Mouse (Mus musculus): ENCODE measurements around the gene Rab37. TPM values are rescaled to one million over a fixed set of nuclear protein-coding genes. Genes with fewer than 3 reads are reported as not detected.
A peak's percentile ranks its signal among the peaks of the same experiment; 100 is the strongest.

The Rab37 gene
- polyA plus RNA-seq, 1 experiment from 2014 or later = 1.3 TPM

DNA sequence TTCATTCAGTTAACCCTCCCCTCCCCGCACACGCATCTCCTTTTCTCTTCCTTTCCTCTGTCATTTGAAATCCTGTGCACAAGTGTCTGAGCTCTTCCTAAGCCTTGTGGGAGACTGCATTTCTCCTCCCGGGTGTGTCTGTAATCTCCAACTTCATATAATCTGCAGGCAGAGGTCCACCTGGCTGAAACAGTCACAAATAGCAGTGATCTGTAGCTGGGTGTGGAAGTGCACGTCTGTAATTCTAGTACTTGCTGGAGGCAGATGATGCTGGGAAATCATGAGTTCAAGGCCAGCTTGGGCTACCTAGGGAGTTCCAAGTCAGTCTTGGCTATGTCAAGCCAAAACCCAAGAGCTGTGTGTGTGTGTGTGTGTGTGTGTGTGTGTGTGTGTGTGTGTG is 909 bp downstream of the Rab37 start:
- no peak overlapping the region for H3K4me3 ChIP-seq (ENCODE audit: low read depth, low read length)
- no peak for ATAC-seq (ENCODE audit: insufficient number of reproducible peaks, insufficient read depth, low FRiP score, low read depth)
- no peak overlapping the region for H3K4me2 ChIP-seq (replicated peaks; ENCODE audit: low read depth, low read length)
- no peak overlapping the region for H3K27ac ChIP-seq (ENCODE audit: low read length)
- no peaks in the 10 kb centered on the region for H3K27me3 ChIP-seq (ENCODE audit: control insufficient read depth, insufficient read depth, low read length)
- H3K9ac ChIP-seq (replicated peaks; ENCODE audit: low read depth, low read length) = no peak overlapping the region
- H3K36me3 ChIP-seq (ENCODE audit: control insufficient read depth, insufficient read depth, low read length) = no peaks in the 10 kb centered on the region
- H3K9me3 ChIP-seq (ENCODE audit: control insufficient read depth, low read depth, low read length) = peaks cover 4% of the 10 kb centered on the region; the same call in 1 of the 2 replicates
- WGBS = 20% methylated on average over 4 of the region's 4 CpGs
- H3K4me1 ChIP-seq (ENCODE audit: control insufficient read depth, insufficient read depth, low read length) = no peaks in the 10 kb centered on the region

DNA sequence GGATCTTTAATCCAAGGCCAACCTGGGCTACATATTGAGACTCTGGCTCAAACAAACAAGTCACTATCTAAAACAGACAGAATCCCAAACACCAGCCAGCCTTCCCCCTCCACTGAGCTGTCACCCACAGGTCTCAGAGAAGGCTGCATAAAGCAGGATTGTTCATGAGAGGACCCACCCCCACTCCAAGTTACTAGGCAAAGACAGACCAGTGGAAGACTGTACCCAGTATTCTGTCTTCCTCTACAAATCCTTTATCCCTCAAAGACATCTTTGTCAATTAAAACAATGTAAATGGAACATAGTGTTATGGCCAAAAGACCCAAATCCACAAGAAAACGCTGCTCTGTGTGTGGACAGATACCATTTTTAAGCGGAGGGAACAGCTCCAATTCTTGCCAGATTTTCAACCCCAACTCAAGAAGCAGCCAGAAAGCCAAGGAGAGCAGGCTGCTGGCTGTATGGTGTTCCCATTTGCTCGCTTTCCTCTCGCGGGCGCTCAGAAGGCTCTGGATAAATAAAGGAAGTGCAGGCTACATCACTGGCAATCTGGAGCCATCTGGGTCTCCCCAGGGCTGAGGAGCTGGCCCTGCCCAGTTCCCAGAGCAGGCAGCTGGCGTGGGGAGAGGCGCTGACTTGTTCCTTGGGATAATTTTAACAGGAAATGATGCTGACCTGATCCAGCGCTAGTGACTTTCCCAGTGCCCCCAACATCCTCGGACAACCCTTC is 7.1 kb downstream of the Rab37 start:
- peaks cover 4% of the 10 kb centered on the region; the same call in 1 of the 2 replicates for H3K4me1 ChIP-seq (ENCODE audit: control insufficient read depth, insufficient read depth, low read length)
- H3K27ac ChIP-seq (ENCODE audit: low read length) = peak overlapping the region; percentile 4; the same call in 1 of the 2 replicates
- H3K9me3 ChIP-seq (ENCODE audit: control insufficient read depth, low read depth, low read length) = peaks cover 2% of the 10 kb centered on the region; the same call in 1 of the 2 replicates
- ATAC-seq (ENCODE audit: insufficient number of reproducible peaks, insufficient read depth, low FRiP score, low read depth) = no peak; the same call in 1 of the 2 replicates
- H3K9ac ChIP-seq (replicated peaks; ENCODE audit: low read depth, low read length) = no peak overlapping the region
- H3K4me2 ChIP-seq (replicated peaks; ENCODE audit: low read depth, low read length) = no peak overlapping the region
- no peaks in the 10 kb centered on the region for H3K36me3 ChIP-seq (ENCODE audit: control insufficient read depth, insufficient read depth, low read length)
- H3K4me3 ChIP-seq (ENCODE audit: low read depth, low read length) = no peak overlapping the region
- H3K27me3 ChIP-seq (ENCODE audit: control insufficient read depth, insufficient read depth, low read length) = no peaks in the 10 kb centered on the region
- 45% methylated on average over 10 of the region's 10 CpGs for WGBS

- ATAC-seq (ENCODE audit: insufficient number of reproducible peaks, insufficient read depth, low FRiP score, low read depth) = no peak
- no peak overlapping the region for H3K4me3 ChIP-seq (ENCODE audit: low read depth, low read length)
- no peak overlapping the region for H3K4me2 ChIP-seq (replicated peaks; ENCODE audit: low read depth, low read length)
- peaks cover 4% of the 10 kb centered on the region; the same call in 1 of the 2 replicates for H3K4me1 ChIP-seq (ENCODE audit: control insufficient read depth, insufficient read depth, low read length)
- H3K9me3 ChIP-seq (ENCODE audit: control insufficient read depth, low read depth, low read length) = no peaks in the 10 kb centered on the region
- H3K36me3 ChIP-seq (ENCODE audit: control insufficient read depth, insufficient read depth, low read length) = no peaks in the 10 kb centered on the region
- H3K9ac ChIP-seq (replicated peaks; ENCODE audit: low read depth, low read length) = no peak overlapping the region
- peak overlapping the region; percentile 4; the same call in 1 of the 2 replicates for H3K27ac ChIP-seq (ENCODE audit: low read length)
- WGBS = 29% methylated on average over 16 of the region's 16 CpGs
- H3K27me3 ChIP-seq (ENCODE audit: control insufficient read depth, insufficient read depth, low read length) = no peaks in the 10 kb centered on the region
These were observed 8.1 kb downstream of the Rab37 start for GRCm38 (mm10) chr11:115099241-115099840.

DNA sequence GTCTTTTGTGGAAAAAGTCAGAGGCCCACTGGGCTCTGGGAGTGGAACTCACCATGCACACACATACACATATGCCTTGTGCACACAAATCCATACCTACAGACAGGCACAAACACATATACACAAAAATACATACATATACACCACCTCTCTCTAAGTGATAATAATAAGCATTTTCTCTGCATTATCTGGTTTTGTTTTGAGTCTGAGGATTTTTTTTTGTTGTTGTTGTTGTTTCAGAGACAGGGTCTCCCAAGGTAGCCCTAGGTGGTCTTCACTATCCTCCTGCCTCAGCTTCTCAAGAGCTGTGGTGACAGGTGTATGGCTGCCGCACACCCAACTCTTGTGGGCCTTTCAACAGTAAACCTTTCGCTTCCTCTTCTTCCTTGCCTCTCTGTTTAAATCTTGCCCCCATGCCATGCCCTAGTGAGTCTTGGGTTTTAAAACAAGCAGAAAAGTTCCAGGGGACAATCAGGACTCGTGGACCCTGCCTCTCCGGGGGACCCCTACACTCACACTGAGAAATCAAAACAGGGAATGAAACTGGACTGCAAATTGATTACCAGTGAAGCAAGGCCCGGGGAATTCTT is 8.9 kb downstream of the Rab37 start:
- Histone ChIP-seq H3K4me1 (ENCODE audit: control insufficient read depth, insufficient read depth, low read length) (peaks cover 4% of the 10 kb centered on the region; the same call in 1 of the 2 replicates), H3K9ac (replicated peaks; ENCODE audit: low read depth, low read length) (no peak overlapping the region), H3K36me3 (ENCODE audit: control insufficient read depth, insufficient read depth, low read length) (no peaks in the 10 kb centered on the region), H3K4me3 (ENCODE audit: low read depth, low read length) (no peak overlapping the region), H3K4me2 (replicated peaks; ENCODE audit: low read depth, low read length) (no peak overlapping the region), H3K27me3 (ENCODE audit: control insufficient read depth, insufficient read depth, low read length) (no peaks in the 10 kb centered on the region), H3K27ac (ENCODE audit: low read length) (no peak overlapping the region), H3K9me3 (ENCODE audit: control insufficient read depth, low read depth, low read length) (no peaks in the 10 kb centered on the region)
- no peak for ATAC-seq (ENCODE audit: insufficient number of reproducible peaks, insufficient read depth, low FRiP score, low read depth)
- 83% methylated on average over 5 of the region's 5 CpGs for WGBS

DNA sequence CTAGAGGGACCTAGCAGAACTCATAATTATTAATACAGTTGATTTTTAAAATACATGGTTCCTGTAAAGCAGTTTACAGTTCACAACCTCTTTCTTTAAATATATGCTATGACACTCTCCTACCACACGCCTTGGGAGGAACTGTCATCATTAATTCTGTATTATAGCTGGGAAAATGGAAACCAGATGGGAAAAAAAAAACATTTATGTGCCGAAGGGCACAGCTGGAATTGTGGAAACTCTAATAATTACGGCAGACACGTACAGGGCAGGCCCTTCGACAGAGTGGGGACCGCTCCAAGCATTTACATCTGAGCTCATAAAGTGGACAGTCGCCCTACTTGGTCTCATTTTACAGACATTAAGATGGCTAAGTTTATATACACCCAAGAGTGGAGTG is 9.5 kb downstream of the Rab37 start:
- Histone ChIP-seq H3K4me3 (ENCODE audit: low read depth, low read length) (no peak overlapping the region), H3K4me1 (ENCODE audit: control insufficient read depth, insufficient read depth, low read length) (peaks cover 4% of the 10 kb centered on the region; the same call in 1 of the 2 replicates), H3K9me3 (ENCODE audit: control insufficient read depth, low read depth, low read length) (no peaks in the 10 kb centered on the region), H3K36me3 (ENCODE audit: control insufficient read depth, insufficient read depth, low read length) (no peaks in the 10 kb centered on the region), H3K27me3 (ENCODE audit: control insufficient read depth, insufficient read depth, low read length) (no peaks in the 10 kb centered on the region), H3K9ac (replicated peaks; ENCODE audit: low read depth, low read length) (no peak overlapping the region), H3K27ac (ENCODE audit: low read length) (no peak overlapping the region), H3K4me2 (replicated peaks; ENCODE audit: low read depth, low read length) (no peak overlapping the region)
- no peak for ATAC-seq (ENCODE audit: insufficient number of reproducible peaks, insufficient read depth, low FRiP score, low read depth)
- WGBS = 38% methylated on average over 7 of the region's 7 CpGs

DNA sequence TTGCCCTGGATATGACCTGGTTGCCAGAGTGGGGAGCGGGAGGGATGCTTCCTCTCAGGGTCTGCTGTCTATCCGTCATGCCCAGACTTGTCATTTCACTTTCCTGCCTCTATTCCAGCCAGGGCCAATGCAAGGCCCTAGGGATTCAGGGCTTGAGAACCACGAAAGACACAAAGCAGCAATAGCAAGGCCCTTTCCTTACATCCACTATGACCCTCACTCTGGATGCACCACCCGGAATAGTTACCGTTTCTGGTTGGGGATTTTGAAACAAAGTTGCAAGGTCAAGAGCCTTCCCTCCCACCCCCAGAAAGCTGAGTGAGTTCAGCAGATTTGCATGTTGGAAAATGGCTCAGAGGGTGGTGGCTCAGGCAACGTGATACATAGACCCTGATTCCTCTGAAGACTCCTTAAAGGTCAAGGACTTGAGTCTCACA is 10.4 kb downstream of the Rab37 start:
- ATAC-seq (ENCODE audit: insufficient number of reproducible peaks, insufficient read depth, low FRiP score, low read depth) = no peak
- Histone ChIP-seq H3K4me3 (ENCODE audit: low read depth, low read length) (no peak overlapping the region), H3K9me3 (ENCODE audit: control insufficient read depth, low read depth, low read length) (no peaks in the 10 kb centered on the region), H3K9ac (replicated peaks; ENCODE audit: low read depth, low read length) (no peak overlapping the region), H3K36me3 (ENCODE audit: control insufficient read depth, insufficient read depth, low read length) (no peaks in the 10 kb centered on the region), H3K4me2 (replicated peaks; ENCODE audit: low read depth, low read length) (no peak overlapping the region), H3K27me3 (ENCODE audit: control insufficient read depth, insufficient read depth, low read length) (no peaks in the 10 kb centered on the region), H3K4me1 (ENCODE audit: control insufficient read depth, insufficient read depth, low read length) (peaks cover 4% of the 10 kb centered on the region; the same call in 1 of the 2 replicates), H3K27ac (ENCODE audit: low read length) (no peak overlapping the region)
- WGBS = 27% methylated on average over 6 of the region's 6 CpGs

GRCm38 (mm10) chr11:115102116-115102515 is 10.9 kb downstream of the Rab37 start:
- no peak overlapping the region for H3K9ac ChIP-seq (replicated peaks; ENCODE audit: low read depth, low read length)
- no peak overlapping the region for H3K27ac ChIP-seq (ENCODE audit: low read length)
- WGBS = 90% methylated on average over 9 of the region's 9 CpGs
- no peak overlapping the region for H3K4me3 ChIP-seq (ENCODE audit: low read depth, low read length)
- no peaks in the 10 kb centered on the region for H3K9me3 ChIP-seq (ENCODE audit: control insufficient read depth, low read depth, low read length)
- no peak for ATAC-seq (ENCODE audit: insufficient number of reproducible peaks, insufficient read depth, low FRiP score, low read depth)
- H3K4me2 ChIP-seq (replicated peaks; ENCODE audit: low read depth, low read length) = no peak overlapping the region
- H3K4me1 ChIP-seq (ENCODE audit: control insufficient read depth, insufficient read depth, low read length) = peaks cover 4% of the 10 kb centered on the region; the same call in 1 of the 2 replicates
- H3K27me3 ChIP-seq (ENCODE audit: control insufficient read depth, insufficient read depth, low read length) = no peaks in the 10 kb centered on the region
- no peaks in the 10 kb centered on the region for H3K36me3 ChIP-seq (ENCODE audit: control insufficient read depth, insufficient read depth, low read length)

DNA sequence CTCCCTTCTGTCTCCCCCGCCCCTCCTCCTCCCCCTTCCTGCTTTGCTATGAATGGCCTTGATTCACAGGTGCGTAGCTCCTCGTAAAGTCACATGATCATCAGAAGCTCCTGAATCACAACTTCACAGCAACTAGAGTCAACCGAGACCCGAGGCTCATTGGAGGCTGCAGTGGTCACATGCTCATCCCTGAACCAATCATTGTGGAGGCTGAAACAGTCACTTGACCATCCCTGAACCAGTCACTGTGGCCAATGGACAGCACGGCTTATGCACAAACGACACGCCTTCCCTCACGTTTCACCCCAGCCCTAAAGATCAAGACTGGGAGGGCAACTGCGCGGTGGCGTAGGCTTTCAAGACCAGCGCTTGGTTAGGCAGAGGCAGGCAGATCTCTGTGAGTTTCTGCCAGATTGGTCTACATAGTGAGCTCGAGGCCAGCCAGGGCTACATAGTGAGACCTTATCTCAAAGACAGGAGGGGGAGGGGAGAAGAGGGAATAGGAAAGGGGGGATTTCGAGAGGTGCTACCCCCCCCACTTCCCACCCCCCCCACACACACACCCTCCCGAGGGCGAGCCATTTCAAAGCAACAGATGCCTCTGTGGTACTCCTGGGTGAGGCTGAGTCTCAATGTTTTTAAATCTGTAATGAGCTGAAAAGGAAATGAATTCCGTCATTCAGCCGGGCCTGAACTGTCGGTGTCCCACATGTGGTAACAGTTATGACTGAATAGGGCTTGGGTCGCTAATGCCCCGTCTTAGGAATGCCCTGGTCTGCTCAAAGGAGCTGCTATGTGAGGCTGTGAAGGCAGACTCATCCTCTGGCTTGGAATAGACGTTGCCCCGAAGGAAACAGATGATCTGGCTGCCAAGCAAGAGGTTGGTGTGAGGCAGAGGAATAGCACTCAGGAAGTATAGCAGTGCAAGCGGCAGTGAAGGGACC is 12.5 kb downstream of the Rab37 start:
- ATAC-seq (ENCODE audit: insufficient number of reproducible peaks, insufficient read depth, low FRiP score, low read depth) = no peak
- Histone ChIP-seq H3K27me3 (ENCODE audit: control insufficient read depth, insufficient read depth, low read length) (no peaks in the 10 kb centered on the region), H3K9me3 (ENCODE audit: control insufficient read depth, low read depth, low read length) (no peaks in the 10 kb centered on the region), H3K27ac (ENCODE audit: low read length) (no peak overlapping the region), H3K4me3 (ENCODE audit: low read depth, low read length) (no peak overlapping the region), H3K4me2 (replicated peaks; ENCODE audit: low read depth, low read length) (no peak overlapping the region), H3K4me1 (ENCODE audit: control insufficient read depth, insufficient read depth, low read length) (peaks cover 7% of the 10 kb centered on the region; the same call in 1 of the 2 replicates), H3K36me3 (ENCODE audit: control insufficient read depth, insufficient read depth, low read length) (no peaks in the 10 kb centered on the region), H3K9ac (replicated peaks; ENCODE audit: low read depth, low read length) (no peak overlapping the region)
- WGBS = 90% methylated on average over 25 of the region's 25 CpGs

Data from stomach, embryonic 14.5 days (tissue).